22 mouse cellular contexts compared by ENCODE assay signal in genomic region chr19:26414476-26415024, GRCm38 (mm10).
"Had no signal": no experiment of that assay in that cellular context is flagged by ENCODE, and none has a peak within 500 bp of the region (broad histone marks: within the 10 kb centered on the region; RNA-seq: fewer than 3 reads in every experiment).

No protein-coding gene starts in this region.

- H3K9ac ChIP-seq: limb, embryonic 12.5 days; limb, embryonic 15.5 days; liver, embryonic 14.5 days; liver, postnatal 0 days; lung, embryonic 14.5 days; midbrain, embryonic 12.5 days; midbrain, embryonic 15.5 days; neural tube, embryonic 12.5 days; neural tube, embryonic 15.5 days had no signal

- H3K36me3 ChIP-seq: limb, embryonic 12.5 days; limb, embryonic 15.5 days; midbrain, embryonic 12.5 days; midbrain, embryonic 15.5 days; neural tube, embryonic 12.5 days; neural tube, embryonic 15.5 days had no signal

- H3K27ac ChIP-seq: kidney, postnatal 0 days; layer of hippocampus, adult 2 months; left cerebral cortex, adult 2 months; limb, embryonic 12.5 days; limb, embryonic 15.5 days; liver, embryonic 14.5 days; macrophage; midbrain, embryonic 12.5 days; midbrain, embryonic 15.5 days; neural tube, embryonic 12.5 days; neural tube, embryonic 15.5 days; stomach, postnatal 0 days had no signal

- H3K4me3 ChIP-seq: layer of hippocampus, adult 2 months; left cerebral cortex, adult 2 months; limb, embryonic 12.5 days; limb, embryonic 15.5 days; midbrain, embryonic 12.5 days; midbrain, embryonic 15.5 days; neural tube, embryonic 12.5 days; neural tube, embryonic 15.5 days had no signal

- H3K4me1 ChIP-seq: limb, embryonic 12.5 days; limb, embryonic 15.5 days; midbrain, embryonic 12.5 days; midbrain, embryonic 15.5 days; neural tube, embryonic 12.5 days; neural tube, embryonic 15.5 days had no signal

- H3K9me3 ChIP-seq: limb, embryonic 12.5 days; limb, embryonic 15.5 days; midbrain, embryonic 12.5 days; midbrain, embryonic 15.5 days; neural tube, embryonic 12.5 days; neural tube, embryonic 15.5 days had no signal

- H3K4me2 ChIP-seq: limb, embryonic 12.5 days; limb, embryonic 15.5 days; liver, embryonic 11.5 days; lung, embryonic 14.5 days; midbrain, embryonic 12.5 days; midbrain, embryonic 15.5 days; neural tube, embryonic 12.5 days; neural tube, embryonic 15.5 days had no signal

- DNase-seq: kidney, adult 18-20 months; kidney, postnatal 25 days; layer of hippocampus, adult 9-11 months; left cerebral cortex, postnatal 4 days; liver, postnatal 0 days; lung, embryonic 14.5 days; retina, postnatal 1 day; thymus, adult 2 months; thymus, postnatal 14 days had no signal

- H3K27me3 ChIP-seq: limb, embryonic 12.5 days; limb, embryonic 15.5 days; midbrain, embryonic 12.5 days; midbrain, embryonic 15.5 days; neural tube, embryonic 12.5 days; neural tube, embryonic 15.5 days had no signal
